1 mouse cellular context compared by ENCODE assay signal in the genomic region with DNA sequence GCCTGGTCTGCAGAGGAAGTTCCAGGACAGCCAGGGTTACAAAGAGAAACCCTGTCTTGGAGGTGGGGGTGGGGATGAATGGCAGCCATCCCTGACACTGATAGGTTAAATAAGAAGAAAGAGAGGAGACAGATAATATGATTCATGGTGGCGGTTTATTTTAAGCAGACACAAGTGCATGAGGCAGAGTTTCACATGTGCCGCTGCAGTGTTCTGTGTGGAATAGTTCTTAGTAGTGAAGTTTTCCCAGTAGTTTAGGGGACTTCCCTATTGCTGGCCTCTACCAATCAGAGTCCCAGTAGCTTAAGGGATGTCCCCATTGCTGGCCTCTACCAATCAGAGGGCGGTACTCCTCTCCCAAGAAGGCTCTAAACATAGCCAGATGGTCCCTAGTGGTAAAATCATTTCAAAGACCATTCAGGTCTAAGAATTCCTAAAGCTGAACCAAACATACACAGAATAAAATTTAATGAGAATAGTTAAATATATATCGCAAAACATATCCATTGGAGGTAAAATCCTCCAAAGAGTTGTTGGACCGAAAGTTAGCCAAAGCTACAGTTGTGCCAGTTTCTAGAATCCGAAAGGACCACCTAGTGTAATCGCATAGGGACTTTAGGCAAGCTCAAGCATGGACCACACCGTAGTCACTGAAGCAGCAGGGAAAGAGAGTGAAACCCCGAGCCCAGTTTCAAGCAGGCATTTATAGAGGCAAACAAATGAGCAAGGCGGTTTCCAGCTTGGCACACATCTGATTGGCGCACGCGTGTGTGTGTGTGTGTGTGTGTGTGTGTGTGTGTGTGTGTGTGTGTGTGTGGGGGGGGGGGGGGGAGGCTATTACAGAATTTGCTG.
TF ChIP-seq lines count a peak whose summit lies in the region.

No protein-coding gene starts in this region.

TF ChIP-seq in CH12.LX, 34 proteins besides CTCF, POLR2A, EP300 and RAD21 (continued from another document):
- no peak for TF ChIP-seq SIN3A (IDR thresholded peaks at IDR 0.05; ENCODE audit: low read length)
- no peak for TF ChIP-seq PAX5 (IDR thresholded peaks at IDR 0.05; ENCODE audit: low read length)
- TF ChIP-seq CHD2 (IDR thresholded peaks at IDR 0.05; ENCODE audit: low read length), result peak; percentile 31; the same call in 1 of the 2 replicates
- TF ChIP-seq CHD1 (IDR thresholded peaks at IDR 0.05; ENCODE audit: low read depth, low read length), result no peak
- TF ChIP-seq ETS1 (conservative IDR thresholded peaks at IDR 0.05; ENCODE audit: low read depth, low read length), result peak; percentile 86
- TF ChIP-seq E2F4 (IDR thresholded peaks at IDR 0.05; ENCODE audit: insufficient replicate concordance, low read depth, low read length), result no peak
- TF ChIP-seq JUN (IDR thresholded peaks at IDR 0.05; ENCODE audit: insufficient read depth, low read depth, low read length), result no peak
- TF ChIP-seq ZKSCAN1 (IDR thresholded peaks at IDR 0.05; ENCODE audit: borderline replicate concordance, low read depth, low read length), result no peak
- TF ChIP-seq MXI1 (IDR thresholded peaks at IDR 0.05; ENCODE audit: low read depth, low read length), result peak; percentile 19; the same call in 1 of the 2 replicates
- TF ChIP-seq MEF2A (IDR thresholded peaks at IDR 0.05; ENCODE audit: borderline replicate concordance, low read depth, low read length), result peak; percentile 87; the same call in 1 of the 2 replicates
- TF ChIP-seq UBTF (IDR thresholded peaks at IDR 0.05; ENCODE audit: low read depth, low read length), result no peak
- TF ChIP-seq ZNF384 (IDR thresholded peaks at IDR 0.05; ENCODE audit: low read depth, low read length), result no peak
- no peak for TF ChIP-seq NRF1 (IDR thresholded peaks at IDR 0.05; ENCODE audit: low read depth, low read length)
- TF ChIP-seq TBP (conservative IDR thresholded peaks at IDR 0.05; ENCODE audit: low read depth, low read length), result peak; percentile 84
- no peak for TF ChIP-seq GABPA (IDR thresholded peaks at IDR 0.05; ENCODE audit: insufficient replicate concordance, low read depth, low read length)
- no peak for TF ChIP-seq USF1 (IDR thresholded peaks at IDR 0.05; ENCODE audit: low read depth, low read length)
- peak; percentile 71 for TF ChIP-seq IRF4 (IDR thresholded peaks at IDR 0.05; ENCODE audit: low read depth, low read length)
- TF ChIP-seq MAX (IDR thresholded peaks at IDR 0.05; ENCODE audit: low read length), result peak; percentile 75; the same call in 1 of the 2 replicates
- no peak for TF ChIP-seq POLR2AphosphoS2 (IDR thresholded peaks at IDR 0.05; ENCODE audit: low read depth, low read length)
- TF ChIP-seq MAZ (IDR thresholded peaks at IDR 0.05; ENCODE audit: low read depth, low read length), result no peak
- no peak for TF ChIP-seq USF2 (conservative IDR thresholded peaks at IDR 0.05; ENCODE audit: low read depth, low read length)
- TF ChIP-seq JUND (conservative IDR thresholded peaks at IDR 0.05; ENCODE audit: low read depth, low read length), result no peak
- no peak for TF ChIP-seq MAFK (IDR thresholded peaks at IDR 0.05; ENCODE audit: insufficient replicate concordance, low read length)
- peak; percentile 49; the same call in 1 of the 2 replicates for TF ChIP-seq MYC (IDR thresholded peaks at IDR 0.05; ENCODE audit: low read depth, low read length)
